Mouse (Mus musculus): ENCODE data around the gene Prkce. TPM values are rescaled to one million over a fixed set of nuclear protein-coding genes. Genes with fewer than 3 reads are reported as not detected.

Prkce gene
- total and polyA plus RNA-seq, 2 experiments from 2014 or later = 8.1 to 12.6 TPM

DNA sequence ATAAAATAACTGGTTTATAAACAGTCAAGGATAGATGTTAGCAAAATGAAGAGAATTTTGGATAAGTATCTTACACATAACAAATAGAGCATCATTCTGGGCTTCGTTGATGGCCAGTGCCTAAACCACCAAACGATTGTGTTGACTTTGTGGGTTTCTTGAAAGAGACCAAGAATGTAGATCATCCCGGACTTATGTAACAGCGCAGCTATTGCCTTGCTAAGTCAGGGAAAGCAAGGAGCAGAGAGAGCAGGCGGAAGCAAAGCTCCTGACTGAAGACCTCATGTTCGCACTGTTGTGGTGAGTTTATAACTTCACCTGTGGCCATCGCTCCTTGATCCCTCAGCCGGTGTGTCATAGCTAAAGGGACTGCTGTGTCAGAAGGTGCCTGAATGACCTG is 38.7 kb downstream of the Prkce start:
- 90% methylated on average over 8 of the region's 8 CpGs for WGBS

DNA sequence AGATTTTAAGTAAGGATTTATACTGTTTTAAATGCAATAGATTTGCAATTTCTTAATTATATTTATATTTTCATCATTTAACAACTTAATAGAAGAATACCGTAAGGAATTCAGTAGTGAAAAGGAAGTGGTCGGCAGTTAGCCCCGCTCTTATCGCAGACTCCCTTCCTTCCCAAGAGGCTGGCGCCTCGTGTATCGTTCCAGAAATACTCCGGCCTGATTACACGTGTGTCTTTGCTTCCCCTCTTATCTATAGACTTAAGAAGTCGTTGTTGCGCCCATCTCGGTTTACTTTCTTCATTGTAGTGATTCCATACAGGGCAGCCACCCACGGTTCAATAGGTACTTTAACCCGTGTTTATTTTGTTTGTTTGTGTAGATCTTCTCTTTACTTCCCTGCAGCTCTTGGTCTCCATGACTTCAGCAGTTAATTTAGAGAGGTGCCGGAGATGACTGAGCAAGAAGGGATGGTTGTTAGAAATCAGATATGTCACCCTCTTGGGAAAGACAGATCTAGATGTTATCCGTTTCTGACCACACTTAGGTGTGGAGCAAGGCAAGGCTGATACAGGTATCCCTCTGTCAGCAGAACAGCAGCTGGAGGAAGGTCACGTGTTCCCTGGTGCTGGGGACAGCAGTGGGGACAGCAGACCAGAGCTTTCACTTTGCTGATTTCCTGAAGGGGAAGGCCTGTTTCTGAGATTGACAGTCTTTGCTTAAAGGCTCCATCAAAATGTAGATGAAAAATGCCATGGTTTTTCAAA is 40.7 kb downstream of the Prkce start:
- H3K36me3 ChIP-seq (replicated peaks; ENCODE audit: control insufficient read depth, insufficient read depth, low read length) = no peaks in the 10 kb centered on the region
- no peak for TF ChIP-seq EP300 (IDR thresholded peaks at IDR 0.05; ENCODE audit: low read depth)
- no peak for TF ChIP-seq CTCF (IDR thresholded peaks at IDR 0.05; ENCODE audit: low read depth)
- H3K9ac ChIP-seq (replicated peaks; ENCODE audit: low read depth, low read length) = no peak overlapping the region
- peaks cover 28% of the 10 kb centered on the region for H3K4me1 ChIP-seq (ENCODE audit: control insufficient read depth, insufficient read depth)
- WGBS = 15% methylated on average over 17 of the region's 17 CpGs
- no peak for ATAC-seq (ENCODE audit: insufficient read depth, low read depth)
- peak; percentile 19 for DNase-seq (ENCODE audit: low spot score)
- H3K4me2 ChIP-seq (ENCODE audit: low read depth, low read length) = peak overlapping the region; percentile 34
- no peaks in the 10 kb centered on the region for H3K27me3 ChIP-seq (ENCODE audit: control insufficient read depth, insufficient read depth, low read length)
- no peaks in the 10 kb centered on the region for H3K9me3 ChIP-seq (replicated peaks; ENCODE audit: control insufficient read depth, low read length)
- no peak overlapping the region for H3K4me3 ChIP-seq (ENCODE audit: low read depth, low read length)
- H3K27ac ChIP-seq (ENCODE audit: low read depth) = no peak overlapping the region

More for the DNA sequence above, 38.7 kb downstream of the Prkce start:
- Histone ChIP-seq H3K9me3 (replicated peaks; ENCODE audit: control insufficient read depth, low read length) (no peaks in the 10 kb centered on the region), H3K4me2 (ENCODE audit: low read depth, low read length) (no peak overlapping the region), H3K4me3 (ENCODE audit: low read depth, low read length) (no peak overlapping the region), H3K27ac (ENCODE audit: low read depth) (no peak overlapping the region), H3K36me3 (replicated peaks; ENCODE audit: control insufficient read depth, insufficient read depth, low read length) (no peaks in the 10 kb centered on the region), H3K4me1 (ENCODE audit: control insufficient read depth, insufficient read depth) (peaks cover 34% of the 10 kb centered on the region), H3K27me3 (ENCODE audit: control insufficient read depth, insufficient read depth, low read length) (no peaks in the 10 kb centered on the region), H3K9ac (replicated peaks; ENCODE audit: low read depth, low read length) (no peak overlapping the region)
- TF ChIP-seq CTCF (IDR thresholded peaks at IDR 0.05; ENCODE audit: low read depth) (no peak), EP300 (IDR thresholded peaks at IDR 0.05; ENCODE audit: low read depth) (no peak)
- no peak for DNase-seq (ENCODE audit: low spot score)
- no peak for ATAC-seq (ENCODE audit: insufficient read depth, low read depth)

GRCm38 (mm10) chr17:86208821-86209186 is 41.2 kb downstream of the Prkce start:
- no peak for DNase-seq (ENCODE audit: low spot score)
- Histone ChIP-seq H3K27ac (ENCODE audit: low read depth) (no peak overlapping the region), H3K9ac (replicated peaks; ENCODE audit: low read depth, low read length) (no peak overlapping the region), H3K27me3 (ENCODE audit: control insufficient read depth, insufficient read depth, low read length) (no peaks in the 10 kb centered on the region), H3K36me3 (replicated peaks; ENCODE audit: control insufficient read depth, insufficient read depth, low read length) (no peaks in the 10 kb centered on the region), H3K4me2 (ENCODE audit: low read depth, low read length) (no peak overlapping the region), H3K4me3 (ENCODE audit: low read depth, low read length) (no peak overlapping the region), H3K4me1 (ENCODE audit: control insufficient read depth, insufficient read depth) (peaks cover 22% of the 10 kb centered on the region), H3K9me3 (replicated peaks; ENCODE audit: control insufficient read depth, low read length) (no peaks in the 10 kb centered on the region)
- no peak for ATAC-seq (ENCODE audit: insufficient read depth, low read depth)
- 78% methylated on average over 5 of the region's 5 CpGs for WGBS
- no peak for TF ChIP-seq CTCF (IDR thresholded peaks at IDR 0.05; ENCODE audit: low read depth)
- no peak for TF ChIP-seq EP300 (IDR thresholded peaks at IDR 0.05; ENCODE audit: low read depth)

GRCm38 (mm10) chr17:86209680-86210251 is 42.2 kb downstream of the Prkce start:
- no peak for ATAC-seq (ENCODE audit: insufficient read depth, low read depth)
- no peak overlapping the region for H3K4me2 ChIP-seq (ENCODE audit: low read depth, low read length)
- H3K27me3 ChIP-seq (ENCODE audit: control insufficient read depth, insufficient read depth, low read length) = no peaks in the 10 kb centered on the region
- no peaks in the 10 kb centered on the region for H3K36me3 ChIP-seq (replicated peaks; ENCODE audit: control insufficient read depth, insufficient read depth, low read length)
- H3K4me3 ChIP-seq (ENCODE audit: low read depth, low read length) = no peak overlapping the region
- H3K4me1 ChIP-seq (ENCODE audit: control insufficient read depth, insufficient read depth) = peaks cover 14% of the 10 kb centered on the region
- H3K9ac ChIP-seq (replicated peaks; ENCODE audit: low read depth, low read length) = no peak overlapping the region
- no peaks in the 10 kb centered on the region for H3K9me3 ChIP-seq (replicated peaks; ENCODE audit: control insufficient read depth, low read length)
- 75% methylated on average over 13 of the region's 13 CpGs for WGBS
- TF ChIP-seq CTCF (IDR thresholded peaks at IDR 0.05; ENCODE audit: low read depth) (no peak), EP300 (IDR thresholded peaks at IDR 0.05; ENCODE audit: low read depth) (no peak)
- H3K27ac ChIP-seq (ENCODE audit: low read depth) = no peak overlapping the region
- no peak for DNase-seq (ENCODE audit: low spot score)

DNA sequence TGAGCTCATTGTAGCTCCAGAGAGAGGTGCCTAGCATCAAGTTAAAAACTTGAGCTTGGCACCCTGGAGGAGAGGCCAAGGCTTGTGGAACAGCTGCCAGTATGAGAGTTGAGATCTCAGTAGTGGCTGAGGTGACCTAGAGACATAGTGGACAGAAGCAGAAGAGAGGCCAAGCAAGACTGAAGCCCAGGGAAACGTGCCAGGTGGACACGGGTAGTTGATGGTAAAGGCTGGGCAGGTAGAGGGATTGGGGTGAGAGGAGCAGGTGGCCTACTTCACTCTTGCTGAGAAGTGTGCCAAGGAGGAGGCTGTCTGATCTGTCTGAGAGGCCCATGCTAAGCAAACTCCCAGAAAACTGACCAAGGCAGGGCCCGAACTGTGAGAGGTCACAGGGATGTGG is 44.6 kb downstream of the Prkce start:
- H3K4me1 ChIP-seq (ENCODE audit: control insufficient read depth, insufficient read depth) = peaks cover 14% of the 10 kb centered on the region
- H3K9ac ChIP-seq (replicated peaks; ENCODE audit: low read depth, low read length) = no peak overlapping the region
- no peak overlapping the region for H3K4me3 ChIP-seq (ENCODE audit: low read depth, low read length)
- H3K36me3 ChIP-seq (replicated peaks; ENCODE audit: control insufficient read depth, insufficient read depth, low read length) = no peaks in the 10 kb centered on the region
- H3K9me3 ChIP-seq (replicated peaks; ENCODE audit: control insufficient read depth, low read length) = no peaks in the 10 kb centered on the region
- no peak overlapping the region for H3K4me2 ChIP-seq (ENCODE audit: low read depth, low read length)
- DNase-seq (ENCODE audit: low spot score) (no peak), ATAC-seq (ENCODE audit: insufficient read depth, low read depth) (no peak)
- no peaks in the 10 kb centered on the region for H3K27me3 ChIP-seq (ENCODE audit: control insufficient read depth, insufficient read depth, low read length)
- H3K27ac ChIP-seq (ENCODE audit: low read depth) = no peak overlapping the region
- 90% methylated on average over 3 of the region's 3 CpGs for WGBS
- TF ChIP-seq EP300 (IDR thresholded peaks at IDR 0.05; ENCODE audit: low read depth) (no peak), CTCF (IDR thresholded peaks at IDR 0.05; ENCODE audit: low read depth) (no peak)
